Mouse (Mus musculus) adrenal gland, adult 18-20 months (tissue): ENCODE data around the gene Thumpd1. TPM values are rescaled to one million over a fixed set of nuclear protein-coding genes. Genes with fewer than 3 reads are reported as not detected.
A peak's percentile ranks its signal among the peaks of the same experiment; 100 is the strongest.

Experiments used
- DNase-seq, 2 experiments: peaks; one replicate each; pipeline ENCODE4 v3.0.0; 2021 to 2022; ENCODE audit warnings: low spot score in 2 of 2
- total RNA-seq, 2 experiments: library from RNA; stranded (reverse); gene quantifications; 1 replicate in 1 of 2; 2 replicates in 1 of 2; pipeline ENCODE4 v1.2.3; 2021

The Thumpd1 gene
- total RNA-seq, 2 experiments from 2014 or later, result 30.2 to 30.4 TPM

- DNase-seq, result peak; percentile 6 to 26
Observed at GRCm38 (mm10) chr7:119673465-119673864, 47.1 kb downstream of the Thumpd1 start.

DNA sequence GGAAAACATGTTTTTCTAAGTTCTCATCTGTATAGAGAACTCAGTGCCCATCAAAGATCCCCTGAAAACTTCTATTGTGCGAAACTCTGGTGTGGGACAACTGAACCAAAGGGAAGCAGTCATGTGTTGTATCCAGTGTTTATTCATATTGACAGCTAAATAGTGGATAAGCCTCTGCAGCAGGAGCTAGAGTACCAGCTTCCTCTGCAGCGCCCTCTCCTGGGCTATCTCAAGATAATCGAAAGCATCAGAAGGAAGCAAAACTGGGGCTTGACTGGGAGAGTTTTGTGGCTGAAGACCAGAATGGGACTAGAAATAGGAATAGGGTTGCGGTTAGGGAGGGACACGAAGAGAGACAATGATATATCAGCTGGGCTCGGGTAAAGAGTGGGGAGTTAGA is 49.7 kb downstream of the Thumpd1 start:
- peak; percentile 5 to 26 for DNase-seq

DNA sequence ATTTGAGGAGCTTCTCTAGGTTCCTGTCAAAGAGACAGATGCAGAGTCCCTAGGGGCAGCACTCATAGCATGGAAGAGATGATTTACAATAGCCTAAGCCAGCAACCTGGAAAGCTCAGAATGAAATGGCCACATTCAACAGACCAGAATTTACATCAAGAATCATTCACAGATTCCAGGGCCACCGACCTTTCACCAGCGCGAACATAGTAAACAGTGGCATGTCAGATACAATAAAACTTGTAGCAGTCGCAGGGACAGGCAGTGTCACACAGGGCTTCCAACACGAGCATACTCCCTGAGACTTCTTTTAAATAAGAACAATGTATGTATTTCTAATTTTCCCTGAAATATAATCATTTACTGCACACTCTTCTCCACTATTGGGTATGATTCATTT is 50.2 kb downstream of the Thumpd1 start:
- no peak for DNase-seq

GRCm38 (mm10) chr7:119667893-119668292 is 52.7 kb downstream of the Thumpd1 start:
- no peak for DNase-seq

Other genes with a start within 250 kb of the Thumpd1 start
- gene Umod, start 241.5 kb downstream of the Thumpd1 start, total RNA-seq, result not detected
- 1 to 10 TPM; 5.1 to 6.5 TPM for gene Acsm5, start 201.3 kb downstream of the Thumpd1 start, total RNA-seq
- not detected for gene Pdilt, start 197.3 kb downstream of the Thumpd1 start, total RNA-seq
- gene Acsm2, start 166.5 kb downstream of the Thumpd1 start, total RNA-seq, result 1 to 10 TPM in 1 of 2 experiments, not detected in 1; 2.2 TPM
- under 1 TPM in 1 of 2 experiments, not detected in 1; 0.23 TPM for gene Acsm1, start 113.8 kb downstream of the Thumpd1 start, total RNA-seq
- gene Acsm4, start 30.8 kb downstream of the Thumpd1 start, total RNA-seq, result not detected
- 10 to 100 TPM; 41.2 to 49.2 TPM for gene Acsm3, start 40.1 kb upstream of the Thumpd1 start, total RNA-seq
- gene Rexo5, start 73.2 kb upstream of the Thumpd1 start, total RNA-seq, result 1 to 10 TPM; 4.5 to 7.5 TPM
- 1 to 10 TPM; 5.8 to 6.6 TPM for gene Eri2, start 73.3 kb upstream of the Thumpd1 start, total RNA-seq
- 1 to 10 TPM; 7.4 to 8.9 TPM for gene Lyrm1, start 175.1 kb upstream of the Thumpd1 start, total RNA-seq
- gene Dcun1d3, start 175.5 kb upstream of the Thumpd1 start, total RNA-seq, result 10 to 100 TPM; 39.2 to 43.1 TPM